Mouse (Mus musculus) stomach, postnatal 0 days (tissue): Measurements from ENCODE around the gene Cdc42ep2.

Experiments
- CTCF ChIP-seq: IDR thresholded peaks from 2 replicates; pipeline ENCODE4 v1.5.1; 2016; ENCODE audit warnings: antibody characterized with exemption, low read depth, mild to moderate bottlenecking, moderate library complexity
- EP300 ChIP-seq: optimal IDR thresholded peaks from 2 replicates; pipeline ENCODE3; 2016; ENCODE audit warnings: antibody characterized with exemption

GRCm38 (mm10) chr19:5927026-5927425, 2.4 kb upstream of the Cdc42ep2 start:
- TF ChIP-seq CTCF (no peak), EP300 (no peak)
